Mouse (Mus musculus): ENCODE data around the gene Gm43738.
"Not testable (repeated sequence)": the region's sequence is repeated elsewhere in the genome, so short reads cannot be mapped to it uniquely, and the experiment has no call there.

Gm43738 gene

GRCm38 (mm10) chr3:89101812-89102494 lies 1.1 kb upstream of the Gm43738 start, which contains the start of gene Fdps:
Fdps (minus strand) TSS chr3:89101959.
- DNase-seq: peak; percentile 99

- no peak for DNase-seq
Observed at GRCm38 (mm10) chr3:89101459-89101811, 536 bp upstream of the Gm43738 start.

DNA sequence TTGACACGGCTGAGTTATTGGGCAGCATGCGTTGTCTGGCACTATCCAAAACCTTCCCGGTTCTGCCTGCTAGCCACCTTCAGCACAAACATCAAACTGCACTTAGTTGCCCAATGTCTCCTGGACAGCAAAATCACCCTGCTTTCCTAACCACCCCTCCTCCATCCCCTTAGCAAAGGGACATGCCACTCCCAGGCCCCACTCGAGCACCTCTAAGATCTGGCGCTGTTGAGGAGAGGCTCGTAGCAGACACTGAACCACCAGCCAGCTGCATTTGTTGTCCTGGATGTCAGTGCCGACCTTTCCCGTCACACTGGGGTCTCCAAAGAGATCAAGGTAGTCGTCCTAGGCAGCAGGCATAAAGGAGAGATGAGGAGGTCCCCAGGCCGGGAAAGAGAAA lies 6.9 kb downstream of the Gm43738 start:
- peak; percentile 46 for DNase-seq

DNA sequence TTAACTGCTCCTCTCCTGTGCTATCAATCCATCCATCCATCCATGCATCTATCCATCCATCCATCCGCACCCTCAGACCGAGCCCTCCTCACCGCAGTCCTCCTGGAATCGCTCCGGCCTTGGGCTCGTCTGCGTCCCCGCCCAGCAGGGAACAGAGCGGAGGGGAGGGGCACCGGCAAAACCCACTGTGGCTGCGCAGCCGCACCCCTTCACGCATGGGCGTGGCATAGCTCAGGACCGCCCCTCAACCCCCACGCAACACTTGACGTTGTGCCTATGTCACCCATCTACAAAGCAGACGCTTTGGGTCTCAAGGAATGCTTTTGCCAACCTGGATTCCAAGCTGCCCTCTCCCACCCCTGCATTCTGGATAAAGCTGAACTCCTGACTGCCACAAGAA lies 7.7 kb downstream of the Gm43738 start, which contains the start of gene Rusc1:
TSS of gene Rusc1 (minus strand) at position 137 of the 400 bp plus-strand sequence.
- DNase-seq: peak; percentile 97

DNA sequence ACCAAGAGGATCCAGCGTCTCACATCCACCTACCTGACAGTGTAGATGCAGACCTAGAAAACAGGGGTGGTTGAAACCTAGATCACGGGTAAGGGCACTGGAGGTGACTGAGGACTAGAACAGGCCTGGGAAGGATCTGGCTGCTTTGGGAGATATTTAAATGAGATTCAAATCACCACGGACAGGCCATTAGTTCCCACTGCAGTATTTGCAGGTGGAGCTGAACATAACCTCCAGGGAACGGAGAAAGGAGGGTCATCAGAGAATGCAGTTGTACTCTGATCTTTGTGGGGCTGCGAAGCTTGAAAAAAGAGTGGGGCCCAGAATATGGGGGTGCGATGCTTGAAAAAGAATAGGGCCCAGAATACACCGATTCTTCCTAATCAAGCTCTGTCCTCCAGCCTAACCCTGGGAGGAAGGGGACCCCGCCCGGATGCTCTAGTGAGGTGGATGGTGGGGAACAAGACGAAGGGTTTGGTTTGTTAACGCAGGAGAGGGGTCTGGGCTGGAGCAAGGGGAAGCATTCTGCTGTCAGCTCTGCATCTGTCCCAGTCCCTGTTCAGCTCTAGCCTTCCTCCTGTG lies 8.3 kb downstream of the Gm43738 start:
- DNase-seq: no peak

- DNase-seq: peak; percentile 61
Observed at GRCm38 (mm10) chr3:89091811-89092508, 8.9 kb downstream of the Gm43738 start.

DNA sequence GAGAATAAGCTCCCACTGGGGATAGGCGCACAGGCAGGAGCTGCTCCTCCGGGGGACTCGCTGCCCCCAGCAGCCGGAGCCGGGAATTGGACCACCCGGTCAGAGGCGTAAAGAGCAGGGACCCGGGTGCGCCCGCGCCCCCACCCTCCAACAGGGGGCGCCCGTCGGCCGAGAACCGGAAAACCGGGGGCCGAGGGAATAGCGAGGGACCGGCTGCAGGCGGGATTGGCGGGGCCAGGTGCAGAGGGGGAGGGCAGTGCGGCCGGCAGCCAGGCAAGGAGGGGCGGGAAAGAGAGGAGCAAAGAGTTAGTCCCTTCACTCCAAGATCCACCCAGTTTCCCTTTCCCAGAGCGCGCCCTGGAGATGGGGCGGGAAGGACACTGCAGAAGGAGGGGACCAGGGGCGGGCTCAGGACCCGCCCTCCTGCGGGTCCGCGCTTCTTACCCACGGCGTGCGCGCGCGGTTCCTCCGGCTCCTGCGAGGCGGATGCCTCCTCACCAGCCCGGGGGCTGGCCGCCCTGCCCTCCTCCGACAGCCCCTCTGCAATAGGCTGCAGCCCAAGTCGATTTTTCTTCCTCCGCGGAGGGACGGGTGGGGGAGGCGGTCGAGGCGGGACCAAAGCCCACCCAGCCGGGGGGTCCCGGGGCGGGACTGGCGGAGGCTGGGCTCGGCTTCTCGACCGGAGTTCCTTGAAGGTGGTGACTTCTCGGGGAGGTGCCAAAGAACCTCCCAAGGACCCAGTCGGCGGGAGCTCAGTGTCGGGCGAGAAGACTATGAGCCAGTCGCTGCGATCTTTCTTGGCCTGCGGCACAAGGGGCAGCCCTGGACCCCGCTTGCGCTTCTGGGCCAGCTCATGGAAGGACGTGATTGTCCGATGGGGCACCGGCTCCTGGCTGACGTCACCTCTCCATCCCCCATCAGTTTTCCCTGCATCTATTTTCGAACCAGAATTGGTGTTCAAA lies 9.9 kb downstream of the Gm43738 start:
- peak; percentile 87 for DNase-seq

DNA sequence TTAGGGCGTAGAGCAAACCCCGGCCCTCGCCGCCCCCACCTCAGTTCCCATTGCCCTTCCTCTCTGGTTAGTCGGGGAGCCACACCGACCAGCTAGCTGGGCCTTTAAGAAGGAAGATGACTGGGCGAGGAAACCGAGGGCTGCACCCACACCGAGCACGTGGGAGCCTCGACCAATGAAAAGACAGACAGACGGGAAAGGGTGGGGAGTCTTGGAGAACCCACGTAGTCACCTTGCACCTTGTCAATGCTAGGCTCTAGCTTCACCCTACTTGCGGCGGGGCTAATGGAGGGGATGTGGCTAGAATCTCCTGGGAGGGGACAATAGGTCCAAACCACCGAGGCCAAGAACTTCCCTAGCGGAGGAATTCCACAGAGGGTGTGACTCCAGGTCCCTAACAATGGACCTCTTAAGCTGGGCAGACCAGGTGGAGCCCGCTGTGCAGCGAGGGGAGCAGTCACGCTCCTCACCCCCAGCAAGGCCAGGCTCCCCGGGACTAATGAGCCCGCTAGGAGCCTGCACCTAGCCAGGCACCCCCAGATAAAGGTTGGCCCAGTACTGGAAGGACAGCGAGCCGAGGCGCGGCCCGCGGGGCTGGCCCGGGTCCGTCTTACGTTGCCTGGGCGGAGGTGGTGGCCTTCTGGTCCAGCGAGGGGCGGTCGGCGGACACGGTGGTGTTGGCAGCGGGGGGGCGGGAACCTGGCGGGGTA lies 10.9 kb downstream of the Gm43738 start:
- peak; percentile 91 for DNase-seq

DNA sequence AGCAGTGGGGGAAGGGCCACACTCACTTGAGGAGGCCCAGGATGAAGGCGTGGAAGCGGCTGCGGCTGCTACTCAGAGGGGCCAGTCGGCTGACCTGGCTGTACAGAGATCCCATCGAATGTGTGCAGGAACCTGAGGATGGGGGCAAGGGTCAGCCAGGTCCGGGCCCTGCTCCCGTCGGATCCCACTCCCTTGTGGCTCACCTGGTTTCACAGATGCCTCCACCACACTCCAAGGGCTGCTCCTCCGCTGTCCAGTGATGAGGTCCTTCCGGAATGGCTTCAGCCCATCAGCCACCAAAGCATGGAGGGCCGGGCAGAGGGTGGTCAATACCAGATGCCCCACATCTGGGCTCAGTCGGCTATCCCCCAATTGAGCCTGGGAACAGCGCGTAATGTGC lies 11.9 kb downstream of the Gm43738 start:
- DNase-seq: peak; percentile 47

DNA sequence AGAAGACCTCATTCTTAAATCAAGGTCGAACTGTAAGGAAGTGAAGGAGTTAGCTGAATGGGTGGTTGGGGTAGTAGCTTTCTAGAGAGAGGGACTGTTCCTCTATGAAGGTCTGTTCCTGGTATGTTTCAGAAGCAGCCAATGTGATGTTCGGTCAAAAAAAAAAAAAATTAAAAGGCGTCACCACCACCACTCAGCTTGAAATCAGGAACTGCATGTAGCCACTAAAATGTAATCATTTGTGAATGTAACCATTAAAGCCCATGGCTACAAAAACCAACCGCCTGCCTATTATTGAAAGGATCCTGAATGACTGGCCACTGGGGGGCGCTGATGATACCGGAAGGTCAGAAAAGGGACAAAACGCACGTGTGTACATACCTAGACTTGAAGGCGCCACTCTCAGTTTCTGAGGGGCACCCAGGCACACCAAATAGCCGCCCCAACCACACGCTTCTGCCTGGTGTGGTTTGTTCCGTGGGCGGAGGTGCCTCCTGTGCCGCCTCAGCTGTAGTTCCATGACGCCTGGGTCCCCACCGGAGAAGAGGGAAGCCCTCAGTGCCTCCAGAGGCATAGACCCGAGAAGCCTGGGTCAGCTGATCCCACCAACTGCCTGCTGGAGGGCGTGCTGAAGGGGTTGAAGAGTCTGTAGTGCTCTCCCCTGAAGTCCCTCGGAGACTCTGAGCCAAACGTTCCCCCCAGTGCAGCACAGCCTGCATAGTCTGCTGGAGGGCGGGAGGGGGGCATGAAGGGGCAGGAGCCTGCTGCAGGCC lies 13.4 kb downstream of the Gm43738 start:
- DNase-seq: peak; percentile 84

DNA sequence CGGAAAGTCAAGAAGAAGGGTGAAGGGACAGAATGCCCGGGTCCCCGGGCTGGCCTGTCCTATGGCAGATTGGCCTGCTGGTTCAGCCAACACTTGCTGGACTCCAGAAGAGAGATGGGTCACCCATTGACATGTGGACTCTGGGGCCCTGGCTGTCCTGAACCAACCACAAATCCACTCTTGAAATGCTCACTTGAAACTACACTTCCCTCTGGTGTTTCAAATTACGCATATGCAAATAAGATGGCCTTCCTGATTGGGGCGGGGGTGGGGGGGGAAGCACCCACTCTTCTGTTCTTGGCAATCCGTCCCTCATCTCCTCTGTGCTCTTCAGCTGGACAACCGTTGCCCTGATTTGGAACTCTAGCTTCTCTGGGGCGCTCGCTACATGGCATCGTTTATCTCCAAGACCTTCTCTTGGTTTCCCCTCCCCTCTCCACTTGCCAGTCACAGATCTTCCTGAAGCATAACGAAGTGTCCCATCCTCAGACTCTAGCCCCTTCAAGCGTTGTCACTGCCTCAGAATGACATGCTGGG lies 16.2 kb downstream of the Gm43738 start:
- DNase-seq: no peak

DNA sequence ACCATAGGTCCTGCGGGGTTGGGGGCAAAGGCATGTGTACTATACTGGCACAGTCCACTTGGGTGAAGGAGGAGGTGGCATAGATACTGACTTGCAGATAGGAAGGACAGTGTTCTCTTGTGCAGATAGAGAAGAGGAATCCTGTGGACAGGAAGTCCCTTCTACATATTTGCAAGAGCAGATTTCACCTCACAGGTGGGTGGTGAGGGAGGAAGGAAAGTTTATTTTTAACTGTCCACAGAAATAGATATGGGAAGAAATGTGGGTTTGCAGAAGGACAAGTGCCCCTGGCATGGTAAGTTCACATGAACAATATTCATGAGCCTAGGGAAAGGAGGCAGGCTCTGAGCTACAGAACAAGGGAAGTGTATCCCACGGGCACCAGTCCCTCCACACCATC lies 16.8 kb downstream of the Gm43738 start:
- no peak for DNase-seq

DNA sequence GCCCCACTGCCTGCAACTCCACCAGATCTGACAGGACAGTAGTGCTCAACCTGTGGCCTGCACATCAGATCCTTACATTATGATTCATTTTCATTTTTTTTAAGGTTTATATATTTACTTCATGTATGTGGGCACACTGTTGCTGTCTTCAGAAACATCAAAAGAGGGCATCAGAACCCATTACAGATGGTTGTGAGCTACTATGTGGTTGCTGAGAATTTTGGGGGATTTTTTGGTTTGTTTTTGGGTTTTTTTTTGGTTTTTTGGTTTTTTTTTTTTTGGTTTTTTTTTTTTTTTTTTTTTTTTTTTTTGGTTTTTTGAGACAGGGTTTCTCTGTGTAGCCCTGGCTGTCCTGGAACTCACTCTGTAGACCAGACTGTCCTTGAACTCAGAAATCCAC lies 18.6 kb downstream of the Gm43738 start:
- not testable (repeated sequence) for DNase-seq

DNA sequence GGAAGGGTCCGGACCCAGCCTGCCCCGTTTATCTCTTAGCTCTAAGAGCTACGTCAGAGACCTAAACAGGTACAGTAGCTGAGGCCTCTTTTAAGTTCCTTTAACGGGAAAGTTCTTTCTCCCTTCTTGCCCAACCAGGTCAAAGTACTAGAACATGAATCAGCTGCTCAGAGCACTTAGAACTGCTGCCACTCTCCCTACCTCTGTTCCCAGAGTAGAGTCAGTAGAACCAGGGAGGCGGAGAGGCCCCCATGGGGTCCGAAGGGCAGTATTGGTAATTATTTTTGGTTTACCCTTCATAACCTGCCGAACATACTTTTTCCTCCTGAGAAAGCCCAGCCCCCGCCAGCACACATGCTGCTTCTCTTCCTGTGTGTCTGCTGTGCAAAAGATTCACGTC lies 23.5 kb downstream of the Gm43738 start:
- no peak for DNase-seq

- DNase-seq: no peak
Observed at GRCm38 (mm10) chr3:89067265-89067664, 33.6 kb downstream of the Gm43738 start.

DNA sequence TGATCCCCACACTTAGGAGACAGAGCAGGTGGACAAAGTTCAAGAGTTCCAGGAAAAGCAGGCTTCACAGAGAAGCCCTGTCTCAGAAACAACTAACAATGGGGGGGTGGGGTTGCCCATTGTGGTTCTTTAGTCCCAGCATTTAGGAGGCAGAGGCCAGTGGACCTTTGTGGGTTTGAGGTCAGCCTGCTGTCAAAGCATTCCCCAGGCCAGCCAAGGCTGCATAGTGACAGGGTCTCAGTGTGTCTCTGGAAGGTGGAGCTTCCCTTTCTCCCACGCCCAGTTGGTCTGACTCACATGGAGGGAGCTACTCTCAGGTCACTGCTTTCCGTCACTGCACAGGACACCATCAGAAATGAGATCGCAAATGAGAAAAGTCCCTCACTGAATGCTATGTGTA lies 39.2 kb downstream of the Gm43738 start:
- DNase-seq: no peak

DNA sequence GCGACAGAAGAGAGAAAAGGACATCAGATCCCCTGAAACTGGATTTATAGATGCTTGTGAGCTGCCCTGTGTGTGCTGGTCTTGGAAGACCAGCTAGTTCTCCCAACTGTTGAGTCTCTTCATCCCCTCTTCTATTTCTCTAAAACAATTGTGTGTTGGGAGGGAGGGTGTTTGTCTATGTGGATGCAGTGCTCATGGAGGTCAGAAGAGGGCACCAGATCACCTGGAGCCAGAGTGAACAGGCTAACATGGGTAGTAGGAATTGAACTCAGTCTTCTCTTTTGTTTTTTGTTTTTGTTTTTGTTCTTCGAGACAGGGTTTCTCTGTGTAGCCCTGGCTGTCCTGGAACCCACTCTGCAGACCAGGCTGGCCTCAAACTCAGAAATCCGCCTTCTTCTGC lies 42.1 kb downstream of the Gm43738 start:
- DNase-seq: peak; percentile 32

DNA sequence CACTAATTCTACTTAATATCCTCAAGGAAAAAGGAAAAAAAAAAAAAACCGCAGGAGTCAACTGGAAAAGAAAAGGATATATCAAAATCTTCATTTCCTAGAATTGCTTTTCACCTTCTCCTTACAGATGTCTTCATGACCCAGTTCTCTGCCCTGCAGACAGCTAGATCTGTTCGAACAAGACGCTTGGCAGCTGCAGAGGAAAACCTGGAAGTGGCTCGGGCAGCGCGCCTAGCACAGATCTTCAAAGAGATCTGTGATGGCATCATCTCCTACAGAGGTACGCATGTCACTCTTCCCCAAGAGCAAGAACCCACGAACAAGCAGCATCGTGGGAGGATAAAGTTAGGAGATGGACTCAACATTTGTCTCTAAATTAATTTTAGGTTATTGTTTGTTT lies 42.5 kb downstream of the Gm43738 start:
- DNase-seq: no peak

GRCm38 (mm10) chr3:89043359-89043758 lies 57.5 kb downstream of the Gm43738 start:
- DNase-seq: no peak

Data from cerebellum, adult 9-10 months (tissue).